Mouse (Mus musculus) small intestine, adult 2 months (tissue): ENCODE measurements around the gene Wnk4.

ENCODE experiments used
- CTCF ChIP-seq: fragments of 200-500 bp; IDR thresholded peaks from 2 replicates; pipeline ENCODE4 v1.5.1; 2012; ENCODE audit warnings: low read depth, mild to moderate bottlenecking, control low read depth, inconsistent platforms, low read length, moderate library complexity, mixed read lengths; ENCODE audit not compliant: insufficient replicate concordance, insufficient read length; ENCODE audit errors: extremely low read depth
- POLR2A ChIP-seq: fragments of 200-500 bp; IDR thresholded peaks from 2 replicates; pipeline ENCODE4 v1.6.1; 2012; ENCODE audit warnings: low read depth, mild to moderate bottlenecking, control low read depth, inconsistent platforms, low read length, moderate library complexity

GRCm38 (mm10) chr11:101264954-101265471, 4.6 kb downstream of the Wnk4 start:
- TF ChIP-seq CTCF (no peak), POLR2A (no peak)
